Mouse (Mus musculus): ENCODE results near the gene Nme7.

DNA sequence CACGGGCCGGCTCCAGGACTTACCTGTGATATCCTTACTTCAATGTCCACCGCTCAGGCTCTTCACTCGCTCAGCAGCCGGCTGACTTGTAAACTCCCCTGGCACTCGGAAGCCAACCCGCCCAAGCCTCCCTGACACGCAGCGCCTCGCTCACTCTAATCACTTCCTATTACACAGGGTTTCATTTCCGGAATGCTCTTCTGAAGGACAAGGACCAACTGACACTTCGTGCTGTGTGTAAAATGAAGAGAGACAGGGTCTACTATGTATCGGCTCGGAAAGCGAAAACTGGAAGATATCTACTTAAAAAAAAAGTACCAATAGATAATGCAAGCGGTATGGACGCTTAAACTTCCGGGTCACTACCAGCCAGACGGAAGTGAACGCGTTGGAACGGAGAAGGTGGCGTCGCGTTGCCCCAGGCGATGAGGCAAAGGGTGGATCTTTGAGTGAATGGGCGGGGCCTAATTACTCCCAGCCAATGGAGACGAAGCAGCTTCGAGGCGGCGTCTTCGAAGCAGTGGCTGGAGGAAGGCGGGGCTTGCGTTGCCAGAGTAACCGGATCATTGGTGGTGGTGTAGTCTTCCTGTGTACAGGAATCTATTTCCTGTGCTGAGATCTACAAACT lies 3.3 kb downstream of the Nme7 start, which contains the start of gene Blzf1:
- TF ChIP-seq CTCF (IDR thresholded peaks at IDR 0.05; ENCODE audit: low read depth) = no peak
- no peak for TF ChIP-seq EP300 (optimal IDR thresholded peaks at IDR 0.05)
